Mouse (Mus musculus) stomach, postnatal 0 days (tissue): ENCODE results near the gene Slc6a6. TPM values are rescaled to one million over a fixed set of nuclear protein-coding genes. Genes with fewer than 3 reads are reported as not detected.

Experiments used
- ATAC-seq: fragments of 200-750 bp; cut with Nextera tagmentation; 2 replicates; pipeline ENCODE4 v1.8.0; 2017; ENCODE audit not compliant: low FRiP score, low TSS enrichment
- DNase-seq: peaks from one replicate; pipeline ENCODE4 v3.0.0-alpha.2; 2016; ENCODE audit warnings: low spot score
- H3K27ac ChIP-seq: fragments of 300-500 bp; sonication (generic); replicated peaks from 2 replicates; pipeline ENCODE4 v1.5.1; 2014; ENCODE audit warnings: mild to moderate bottlenecking, control low read depth
- H3K27me3 ChIP-seq: fragments of 300-500 bp; sonication (generic); 2 replicates; pipeline ENCODE4 v1.6.1; 2014; ENCODE audit warnings: low read length; ENCODE audit not compliant: control insufficient read depth, insufficient read depth
- H3K36me3 ChIP-seq: fragments of 300-500 bp; sonication (generic); 2 replicates; pipeline ENCODE4 v1.6.1; 2014; ENCODE audit warnings: low read length, mixed read lengths; ENCODE audit not compliant: control insufficient read depth, insufficient read depth
- H3K4me1 ChIP-seq: fragments of 300-500 bp; sonication (generic); replicated peaks from 2 replicates; pipeline ENCODE4 v1.6.1; 2014; ENCODE audit warnings: antibody characterized with exemption; ENCODE audit not compliant: control insufficient read depth, insufficient read depth
- H3K4me2 ChIP-seq: fragments of 300-500 bp; sonication (generic); replicated peaks from 2 replicates; pipeline ENCODE4 v1.6.1; 2014; ENCODE audit warnings: low read depth, mild to moderate bottlenecking, control low read depth, moderate library complexity
- H3K4me3 ChIP-seq: fragments of 300-500 bp; sonication (generic); 2 replicates; pipeline ENCODE4 v1.5.1; 2014; ENCODE audit warnings: low read depth, low read length, control low read depth
- H3K9ac ChIP-seq: fragments of 300-500 bp; sonication (generic); 2 replicates; pipeline ENCODE4 v1.6.1; 2014; ENCODE audit warnings: mild to moderate bottlenecking, low read length, control low read depth, mixed read lengths
- H3K9me3 ChIP-seq: fragments of 300-500 bp; sonication (generic); 2 replicates; pipeline ENCODE4 v1.6.1; 2016; ENCODE audit warnings: low read length; ENCODE audit not compliant: control insufficient read depth
- CTCF ChIP-seq: IDR thresholded peaks from 2 replicates; pipeline ENCODE4 v1.5.1; 2016; ENCODE audit warnings: antibody characterized with exemption, low read depth, mild to moderate bottlenecking, moderate library complexity
- EP300 ChIP-seq: optimal IDR thresholded peaks from 2 replicates; pipeline ENCODE3; 2016; ENCODE audit warnings: antibody characterized with exemption
- WGBS: fragments of 180-500 bp; shearing (Covaris S2); extraction: QIAGEN DNeasy Blood & Tissue Kit; methylation state at CpG from one replicate; pipeline ENCODE4 v1.1.7; 2014; 5-methylcytosine and 5-hydroxymethylcytosine counted together
- polyA plus RNA-seq: library from polyadenylated mRNA; unstranded; fragments of >200 nt; fragmentation: Nextera tagmentation; extraction: Ambion mirVana; gene quantifications from 2 replicates; pipeline ENCODE4 v1.2.1, GENCODE M21; 2015

Gene Slc6a6
- polyA plus RNA-seq, 1 experiment from 2014 or later = 66.5 TPM

- peaks cover 4% of the 10 kb centered on the region; the same call in 1 of the 2 replicates for H3K27me3 ChIP-seq
- TF ChIP-seq CTCF (no peak), EP300 (no peak)
These were observed 120.3 kb downstream of the Slc6a6 start for GRCm38 (mm10) chr6:91804177-91804576.

GRCm38 (mm10) chr6:91807169-91807568 is 123.3 kb downstream of the Slc6a6 start:
- DNase-seq (peak; percentile 21), ATAC-seq (0 out of 2 replicates have a peak, but pooled peaks have one; percentile 30)
- Histone ChIP-seq H3K36me3 (no peaks in the 10 kb centered on the region), H3K4me3 (peak overlapping the region; percentile 20), H3K4me2 (peak overlapping the region; percentile 40), H3K9ac (peak overlapping the region; percentile 27; the same call in 1 of the 2 replicates), H3K4me1 (0 out of 2 replicates have a peak, but pooled peaks cover 3% of the 10 kb centered on the region), H3K9me3 (no peaks in the 10 kb centered on the region), H3K27me3 (peaks cover 4% of the 10 kb centered on the region; the same call in 1 of the 2 replicates), H3K27ac (no peak overlapping the region)
- WGBS = 1% methylated on average over 21 of the region's 23 CpGs
- no peak for TF ChIP-seq EP300
- TF ChIP-seq CTCF = no peak

More at GRCm38 (mm10) chr6:91804177-91804576, 120.3 kb downstream of the Slc6a6 start:
- DNase-seq = no peak
- no peaks in the 10 kb centered on the region for H3K9me3 ChIP-seq
- no peak for ATAC-seq
- no peaks in the 10 kb centered on the region for H3K36me3 ChIP-seq
- H3K4me2 ChIP-seq = no peak overlapping the region
- H3K9ac ChIP-seq = no peak overlapping the region
- H3K4me1 ChIP-seq = 0 out of 2 replicates have a peak, but pooled peaks cover 3% of the 10 kb centered on the region
- WGBS = 47% methylated on average over 7 of the region's 7 CpGs
- H3K27ac ChIP-seq = no peak overlapping the region
- H3K4me3 ChIP-seq = no peak overlapping the region

GRCm38 (mm10) chr6:91808022-91808421 is 124.2 kb downstream of the Slc6a6 start:
- H3K4me1 ChIP-seq = 0 out of 2 replicates have a peak, but pooled peaks cover 3% of the 10 kb centered on the region
- ATAC-seq (no peak), DNase-seq (no peak)
- H3K9me3 ChIP-seq = no peaks in the 10 kb centered on the region
- peaks cover 4% of the 10 kb centered on the region; the same call in 1 of the 2 replicates for H3K27me3 ChIP-seq
- no peaks in the 10 kb centered on the region for H3K36me3 ChIP-seq
- no peak overlapping the region for H3K27ac ChIP-seq
- TF ChIP-seq CTCF (no peak), EP300 (no peak)
- no peak overlapping the region for H3K4me3 ChIP-seq
- no peak overlapping the region for H3K4me2 ChIP-seq
- 45% methylated on average over 6 of the region's 6 CpGs for WGBS
- no peak overlapping the region for H3K9ac ChIP-seq

Other genes starting within 250 kb of the Slc6a6 start
- gene Chchd4, start 210.5 kb upstream of the Slc6a6 start, polyA plus RNA-seq = 14.7 TPM in 2 replicates
- gene Tmem43, start 210.3 kb upstream of the Slc6a6 start, polyA plus RNA-seq = 72.0 and 72.6 TPM in 2 replicates
- 8.9 and 9.3 TPM in 2 replicates for gene Xpc, start 168.2 kb upstream of the Slc6a6 start, polyA plus RNA-seq
- gene Lsm3, start 168.1 kb upstream of the Slc6a6 start, polyA plus RNA-seq = 107 and 121 TPM in 2 replicates
- 0.24 and 0.41 TPM in 2 replicates for gene Grip2, start 143.2 kb downstream of the Slc6a6 start, polyA plus RNA-seq
- 21.7 and 25.3 TPM in 2 replicates for gene Ccdc174, start 194.0 kb downstream of the Slc6a6 start, polyA plus RNA-seq
- gene 4930590J08Rik, start 218.8 kb downstream of the Slc6a6 start, polyA plus RNA-seq = 0.05 and 0.06 TPM in 2 replicates